Mouse (Mus musculus) hindbrain, embryonic 11.5 days (tissue): ENCODE measurements around the gene Cpa4. TPM values are rescaled to one million over a fixed set of nuclear protein-coding genes. Genes with fewer than 3 reads are reported as not detected.
A peak's percentile ranks its signal among the peaks of the same experiment; 100 is the strongest.

Experiments used
- ATAC-seq: fragments of 200-750 bp; cut with Nextera tagmentation; 2 replicates; pipeline ENCODE4 v1.8.0; 2017; ENCODE audit warnings: mild to moderate bottlenecking, moderate TSS enrichment, moderate library complexity; ENCODE audit not compliant: low FRiP score
- DNase-seq: peaks from one replicate; pipeline ENCODE4 v3.0.0-alpha.2; 2015; ENCODE audit warnings: low spot score
- H3K27ac ChIP-seq: fragments of 300-500 bp; sonication (generic); 2 replicates; pipeline ENCODE4 v1.5.1; 2014; ENCODE audit warnings: mild to moderate bottlenecking, low read depth, low read length
- H3K27me3 ChIP-seq: fragments of 300-500 bp; sonication (generic); 2 replicates; pipeline ENCODE4 v1.6.1; 2014; ENCODE audit warnings: mild to moderate bottlenecking, low read length, moderate library complexity, mixed read lengths; ENCODE audit not compliant: control insufficient read depth, insufficient read depth
- H3K36me3 ChIP-seq: fragments of 300-500 bp; sonication (generic); 2 replicates; pipeline ENCODE4 v1.6.1; 2014; ENCODE audit warnings: mild to moderate bottlenecking, low read length, moderate library complexity, mixed read lengths; ENCODE audit not compliant: control insufficient read depth, insufficient read depth
- H3K4me1 ChIP-seq: fragments of 300-500 bp; sonication (generic); replicated peaks from 2 replicates; pipeline ENCODE4 v1.6.1; 2014; ENCODE audit warnings: low read length, mixed read lengths; ENCODE audit not compliant: control insufficient read depth, insufficient read depth
- H3K4me2 ChIP-seq: fragments of 300-500 bp; sonication (generic); replicated peaks from 2 replicates; pipeline ENCODE4 v1.6.1; 2014; ENCODE audit warnings: mild to moderate bottlenecking, low read depth, low read length
- H3K4me3 ChIP-seq: fragments of 300-500 bp; sonication (generic); 2 replicates; pipeline ENCODE4 v1.5.1; 2014; ENCODE audit warnings: low read depth, low read length
- H3K9ac ChIP-seq: fragments of 300-500 bp; sonication (generic); 2 replicates; pipeline ENCODE4 v1.6.1; 2014; ENCODE audit warnings: low read depth, low read length
- H3K9me3 ChIP-seq: fragments of 300-500 bp; sonication (generic); 2 replicates; pipeline ENCODE4 v1.6.1; 2016; ENCODE audit warnings: low read length; ENCODE audit not compliant: control insufficient read depth
- WGBS: fragments of 180-500 bp; shearing (Covaris S2); extraction: QIAGEN DNeasy Blood & Tissue Kit; methylation state at CpG from one replicate; pipeline ENCODE4 v1.1.7; 2014; 5-methylcytosine and 5-hydroxymethylcytosine counted together
- polyA plus RNA-seq: library from polyadenylated mRNA; unstranded; fragments of >200 nt; fragmentation: Nextera tagmentation; extraction: Ambion mirVana; gene quantifications from 2 replicates; pipeline ENCODE4 v1.2.1, GENCODE M21; 2014

Gene Cpa4
- polyA plus RNA-seq, 1 experiment from 2014 or later = 3.9 TPM

DNA sequence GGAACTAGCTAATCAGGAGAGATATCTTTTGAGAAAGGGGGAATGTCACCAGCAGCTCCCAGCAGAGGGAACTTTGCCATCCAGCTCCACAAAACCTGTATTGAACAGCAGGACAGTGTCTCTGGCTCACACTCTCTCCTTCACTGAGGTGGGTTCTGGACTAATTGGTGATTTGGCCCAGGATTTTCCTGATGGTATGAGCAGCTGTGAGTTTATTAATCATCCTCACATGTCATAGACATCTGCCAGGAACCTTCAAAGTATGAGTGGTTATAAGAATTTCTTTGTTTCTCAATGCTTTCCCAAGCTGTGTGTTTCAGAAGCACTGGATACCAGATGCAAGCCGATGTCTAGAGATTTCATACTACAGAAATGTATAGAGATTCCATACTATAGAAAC lies 6.8 kb downstream of the Cpa4 start:
- H3K4me3 ChIP-seq = no peak overlapping the region
- H3K27ac ChIP-seq = no peak overlapping the region
- no peaks in the 10 kb centered on the region for H3K27me3 ChIP-seq
- WGBS = 80% methylated on average over 1 of the region's 1 CpGs
- no peak overlapping the region for H3K4me2 ChIP-seq
- no peak for ATAC-seq
- no peak overlapping the region for H3K9ac ChIP-seq
- H3K9me3 ChIP-seq = no peaks in the 10 kb centered on the region
- H3K36me3 ChIP-seq = no peaks in the 10 kb centered on the region
- H3K4me1 ChIP-seq = no peaks in the 10 kb centered on the region
- no peak for DNase-seq

DNA sequence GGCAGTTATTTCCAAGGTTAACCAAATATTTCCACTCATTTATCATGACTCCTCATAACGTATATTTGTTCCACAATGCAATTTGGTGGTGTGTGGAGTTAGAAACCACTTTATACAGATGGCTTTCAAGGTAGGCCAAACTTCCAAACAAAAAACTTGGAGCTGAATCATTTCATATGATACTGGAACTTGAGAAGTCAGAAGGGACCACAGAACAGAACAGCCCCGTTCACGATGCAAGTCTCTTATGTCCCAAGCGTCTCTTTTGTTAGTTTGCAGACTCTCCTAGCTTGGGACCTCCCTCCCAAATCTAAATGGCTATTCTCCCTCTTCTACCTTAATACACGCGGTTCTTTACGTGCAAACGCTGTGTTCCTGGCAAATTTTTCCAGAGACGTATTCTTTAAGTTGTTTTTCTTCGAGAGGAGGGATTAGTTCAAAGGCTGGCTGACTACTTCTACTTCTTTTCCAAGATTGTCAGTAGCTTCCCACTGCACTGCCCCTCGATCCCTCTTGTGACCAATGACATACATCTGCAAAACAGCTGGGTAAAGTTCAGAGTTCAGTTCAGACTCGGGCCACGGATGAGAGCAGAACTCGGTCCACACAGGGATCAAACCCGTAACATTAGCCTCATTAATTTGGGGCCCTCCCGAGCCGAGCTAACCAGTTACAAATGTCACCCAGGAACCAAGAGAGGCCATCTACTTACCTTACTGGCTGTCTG lies 8.5 kb downstream of the Cpa4 start:
- no peak for ATAC-seq
- H3K9me3 ChIP-seq = no peaks in the 10 kb centered on the region
- H3K9ac ChIP-seq = no peak overlapping the region
- 70% methylated on average over 17 of the region's 17 CpGs for WGBS
- no peaks in the 10 kb centered on the region for H3K27me3 ChIP-seq
- no peak overlapping the region for H3K4me2 ChIP-seq
- H3K36me3 ChIP-seq = no peaks in the 10 kb centered on the region
- peaks cover 8% of the 10 kb centered on the region; the same call in 1 of the 2 replicates for H3K4me1 ChIP-seq
- no peak overlapping the region for H3K4me3 ChIP-seq
- no peak for DNase-seq
- peak overlapping the region; percentile 39; the same call in 1 of the 2 replicates for H3K27ac ChIP-seq

DNA sequence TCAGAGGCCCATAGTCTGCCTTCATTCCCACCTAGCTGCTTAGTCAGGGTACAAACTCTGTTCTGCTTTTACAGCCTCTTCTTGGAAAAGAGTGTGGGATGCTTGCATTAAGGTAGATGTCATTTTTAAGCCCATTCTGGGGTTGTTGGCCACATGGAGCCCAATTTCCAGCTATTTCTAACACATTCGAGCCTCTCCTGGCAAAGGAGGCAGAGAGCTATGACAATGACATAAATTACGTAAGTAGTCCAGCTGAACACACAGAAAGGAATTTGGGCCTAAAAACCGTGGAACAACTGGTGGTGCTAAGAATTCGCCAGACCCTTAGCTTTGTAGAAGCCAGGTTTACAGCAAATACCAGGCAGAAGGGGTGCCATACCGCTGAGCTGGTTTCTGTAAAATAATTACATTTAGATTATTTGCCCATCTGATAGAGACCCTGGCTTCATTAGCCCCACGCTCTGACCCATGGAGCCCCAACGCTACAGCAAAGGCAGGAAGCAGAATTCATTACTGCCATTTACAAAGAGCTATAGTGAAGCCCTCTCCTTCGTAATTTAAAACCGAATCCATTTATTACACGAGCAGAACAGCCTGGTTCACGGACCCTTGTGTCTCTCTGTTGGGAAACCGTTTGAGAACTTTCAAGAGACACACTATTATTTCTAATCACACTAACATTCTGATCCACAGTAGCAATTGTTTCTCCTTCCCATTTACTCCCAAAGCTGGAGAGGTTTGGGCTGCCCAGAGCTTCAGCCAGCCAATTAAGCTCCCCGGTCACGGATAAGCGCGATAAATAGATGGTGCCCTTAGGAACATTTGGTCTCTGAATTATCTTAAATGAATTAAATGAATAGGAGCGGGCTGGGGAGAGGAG lies 12.0 kb downstream of the Cpa4 start:
- H3K4me1 ChIP-seq = peaks cover 8% of the 10 kb centered on the region; the same call in 1 of the 2 replicates
- ATAC-seq (peak; percentile 64; the same call in 1 of the 2 replicates), DNase-seq (peak; percentile 38)
- H3K4me3 ChIP-seq = no peak overlapping the region
- no peaks in the 10 kb centered on the region for H3K27me3 ChIP-seq
- no peak overlapping the region for H3K4me2 ChIP-seq
- 48% methylated on average over 17 of the region's 17 CpGs for WGBS
- H3K36me3 ChIP-seq = no peaks in the 10 kb centered on the region
- H3K9me3 ChIP-seq = no peaks in the 10 kb centered on the region
- no peak overlapping the region for H3K9ac ChIP-seq
- peak overlapping the region; percentile 80 for H3K27ac ChIP-seq

DNA sequence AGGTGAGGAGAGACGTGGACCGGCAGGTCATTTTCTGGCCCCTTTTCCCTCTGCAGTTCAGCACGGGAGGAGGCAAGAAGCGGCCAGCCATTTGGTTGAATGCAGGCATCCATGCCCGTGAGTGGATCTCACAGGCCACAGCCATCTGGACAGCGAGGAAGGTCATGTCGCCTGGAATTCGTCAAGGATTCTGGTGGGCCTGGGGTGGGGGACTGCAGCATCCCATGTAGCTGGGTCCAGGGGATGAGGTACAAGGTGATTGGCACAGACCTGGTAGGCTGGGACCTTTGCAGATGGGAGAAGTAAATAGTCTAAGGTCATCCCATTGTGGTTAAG lies 12.6 kb downstream of the Cpa4 start:
- DNase-seq (no peak), ATAC-seq (peak; percentile 49; the same call in 1 of the 2 replicates)
- Histone ChIP-seq H3K9me3 (no peaks in the 10 kb centered on the region), H3K27me3 (no peaks in the 10 kb centered on the region), H3K36me3 (no peaks in the 10 kb centered on the region), H3K9ac (0 out of 2 replicates have a peak overlapping the region, but pooled peaks have one; percentile 1), H3K4me3 (no peak overlapping the region), H3K4me1 (peaks cover 8% of the 10 kb centered on the region; the same call in 1 of the 2 replicates), H3K27ac (peak overlapping the region; percentile 80), H3K4me2 (no peak overlapping the region)
- 41% methylated on average over 8 of the region's 8 CpGs for WGBS

DNA sequence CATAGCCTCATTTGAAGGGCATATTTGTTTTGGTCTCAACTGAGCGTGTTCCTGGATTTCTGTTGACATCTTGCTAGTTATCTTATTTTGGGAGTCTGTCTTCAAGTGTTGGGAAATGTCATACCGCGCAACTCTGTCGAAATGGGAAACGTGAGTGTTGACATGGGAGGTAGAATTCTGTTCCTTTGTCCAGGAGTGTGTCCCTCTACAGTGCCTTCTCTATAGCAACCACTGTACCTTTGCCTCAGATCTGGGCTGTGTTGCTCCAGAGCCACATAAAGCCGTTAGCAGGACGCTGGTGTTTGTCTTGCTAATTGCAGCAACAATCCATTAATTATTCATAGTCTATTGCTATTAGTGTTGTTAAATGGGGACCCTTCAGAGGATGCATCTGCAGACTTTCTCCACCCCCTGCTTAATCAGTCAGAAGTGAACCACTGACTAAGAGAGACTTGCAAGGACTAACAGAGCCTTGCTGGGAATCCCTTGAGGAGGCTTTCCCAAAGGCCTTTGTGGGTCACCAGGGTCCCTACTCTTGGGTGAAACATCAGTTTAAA lies 18.8 kb downstream of the Cpa4 start:
- no peaks in the 10 kb centered on the region for H3K4me1 ChIP-seq
- DNase-seq (no peak), ATAC-seq (no peak)
- no peaks in the 10 kb centered on the region for H3K27me3 ChIP-seq
- H3K27ac ChIP-seq = no peak overlapping the region
- H3K9me3 ChIP-seq = no peaks in the 10 kb centered on the region
- WGBS = 82% methylated on average over 7 of the region's 7 CpGs
- no peak overlapping the region for H3K4me3 ChIP-seq
- no peak overlapping the region for H3K4me2 ChIP-seq
- H3K9ac ChIP-seq = no peak overlapping the region
- no peaks in the 10 kb centered on the region for H3K36me3 ChIP-seq

DNA sequence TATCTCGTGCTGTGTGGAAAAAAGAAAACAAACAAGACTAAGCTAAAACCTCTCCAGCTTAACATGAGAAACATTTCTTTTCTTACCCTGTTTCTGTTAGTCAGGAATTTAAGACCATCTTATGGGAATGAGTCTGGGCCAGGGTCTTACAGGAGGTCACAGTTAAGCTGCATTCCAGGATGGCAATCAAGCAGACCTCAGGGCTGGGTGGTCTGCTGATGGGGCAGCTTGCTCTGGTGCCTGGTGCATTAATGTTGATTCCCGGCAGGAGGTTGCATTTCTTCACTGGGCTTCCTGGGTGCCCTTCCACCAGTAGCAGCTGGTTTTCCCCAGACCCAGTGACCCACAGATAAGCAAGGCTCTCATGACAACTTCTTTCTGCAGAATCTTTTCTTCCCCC lies 21.6 kb downstream of the Cpa4 start:
- no peaks in the 10 kb centered on the region for H3K9me3 ChIP-seq
- H3K27me3 ChIP-seq = no peaks in the 10 kb centered on the region
- no peak overlapping the region for H3K27ac ChIP-seq
- no peak overlapping the region for H3K4me2 ChIP-seq
- ATAC-seq = no peak
- DNase-seq = no peak
- no peak overlapping the region for H3K9ac ChIP-seq
- WGBS = 61% methylated on average over 2 of the region's 2 CpGs
- H3K4me1 ChIP-seq = no peaks in the 10 kb centered on the region
- H3K4me3 ChIP-seq = no peak overlapping the region
- no peaks in the 10 kb centered on the region for H3K36me3 ChIP-seq

DNA sequence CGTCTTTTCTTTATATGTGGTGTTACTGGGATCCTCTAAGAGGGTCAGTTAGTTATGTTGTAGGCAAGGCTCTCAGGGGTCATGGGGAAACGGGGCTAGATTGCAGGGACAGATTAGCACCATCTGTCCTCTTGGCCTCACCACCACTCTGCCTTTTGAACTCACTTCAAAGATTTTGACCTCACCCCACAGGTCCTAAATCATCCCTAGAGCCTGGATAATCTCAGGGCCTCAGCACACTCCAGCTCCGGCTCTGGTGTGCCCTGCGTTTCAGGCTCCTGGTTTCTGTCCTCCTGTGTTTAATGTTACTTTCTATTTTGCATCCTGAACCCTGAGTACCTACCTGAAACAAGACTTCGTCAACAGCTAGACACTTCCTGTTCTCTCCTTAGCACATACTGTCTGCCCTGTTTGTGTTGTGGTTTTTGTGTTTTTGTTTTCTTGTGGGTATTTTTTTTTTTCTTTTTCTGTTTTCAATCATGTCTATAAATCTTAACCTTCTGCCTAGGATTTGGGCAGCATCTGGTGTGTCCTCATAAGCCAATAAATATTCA lies 23.8 kb downstream of the Cpa4 start:
- DNase-seq (no peak), ATAC-seq (no peak)
- WGBS = 73% methylated on average over 5 of the region's 5 CpGs
- Histone ChIP-seq H3K27ac (no peak overlapping the region), H3K36me3 (no peaks in the 10 kb centered on the region), H3K4me1 (no peaks in the 10 kb centered on the region), H3K4me2 (no peak overlapping the region), H3K9me3 (no peaks in the 10 kb centered on the region), H3K27me3 (no peaks in the 10 kb centered on the region), H3K9ac (no peak overlapping the region), H3K4me3 (no peak overlapping the region)

DNA sequence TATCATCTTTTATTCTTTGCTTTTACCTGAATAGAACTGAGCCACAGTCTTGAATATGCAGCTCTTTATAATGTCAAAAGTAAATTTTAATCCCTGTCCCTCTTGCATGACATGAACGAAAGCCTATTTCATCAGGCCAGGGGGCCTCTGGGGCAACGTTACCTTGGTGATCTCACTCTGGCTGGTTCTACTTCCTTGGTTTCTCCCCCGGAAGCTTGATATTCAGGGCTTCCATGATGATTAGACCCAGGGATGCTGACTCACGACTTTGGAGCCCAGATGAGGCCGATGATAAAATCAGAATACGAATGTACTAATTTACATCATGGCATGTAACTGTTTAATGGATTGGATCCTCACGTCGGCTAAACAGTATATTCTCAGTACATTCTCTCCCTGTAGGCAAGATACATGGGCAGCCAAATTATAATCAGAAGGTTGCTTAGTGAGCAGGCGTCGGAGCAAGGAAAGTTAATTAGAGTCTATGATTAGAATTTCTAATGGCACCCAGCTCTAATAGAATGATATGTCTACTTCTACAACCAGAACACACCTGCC lies 24.3 kb downstream of the Cpa4 start:
- 0 out of 2 replicates have a peak overlapping the region, but pooled peaks have one; percentile 7 for H3K27ac ChIP-seq
- ATAC-seq = no peak; the same call in 1 of the 2 replicates

More for the DNA sequence above, 24.3 kb downstream of the Cpa4 start:
- Histone ChIP-seq H3K9me3 (no peaks in the 10 kb centered on the region), H3K27me3 (no peaks in the 10 kb centered on the region), H3K4me1 (no peaks in the 10 kb centered on the region), H3K9ac (no peak overlapping the region), H3K36me3 (no peaks in the 10 kb centered on the region), H3K4me3 (no peak overlapping the region), H3K4me2 (no peak overlapping the region)
- 67% methylated on average over 10 of the region's 10 CpGs for WGBS
- DNase-seq = no peak
